Mouse (Mus musculus): Measurements from ENCODE around the gene BC025920.

DNA sequence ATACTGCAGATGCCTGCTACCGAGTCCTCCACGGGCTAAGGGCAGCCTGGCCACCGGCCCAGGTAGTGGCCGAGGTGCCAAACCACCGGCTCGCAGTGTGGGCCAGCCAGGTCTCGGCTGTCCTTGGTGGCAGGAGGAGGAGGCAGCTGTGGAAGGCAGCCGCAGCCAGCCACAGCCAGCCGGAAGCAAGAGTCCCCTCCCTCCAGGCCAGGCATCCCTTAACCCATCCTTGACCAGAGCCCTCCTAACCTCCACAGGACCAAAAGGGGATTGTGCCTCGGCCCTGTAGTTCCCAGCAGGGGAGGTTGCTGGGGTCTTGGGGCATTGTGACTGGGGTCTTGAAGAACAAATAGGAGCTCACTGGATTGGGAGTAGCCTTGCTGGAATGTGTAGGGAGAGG lies 41.9 kb upstream of the BC025920 start:
- TF ChIP-seq GATA1 (IDR thresholded peaks at IDR 0.05; ENCODE audit: borderline replicate concordance, low read length) (no peak), CTCF (IDR thresholded peaks at IDR 0.05; ENCODE audit: low read depth, low read length) (no peak), TAL1 (conservative IDR thresholded peaks at IDR 0.05; ENCODE audit: low read depth, low read length) (no peak)
